Mouse (Mus musculus) gastrocnemius, adult 18-20 months (tissue): ENCODE data around the gene Gm17571. TPM values are rescaled to one million over a fixed set of nuclear protein-coding genes. Genes with fewer than 3 reads are reported as not detected.

Experiments
- DNase-seq: peaks from one replicate; pipeline ENCODE4 v3.0.0; 2021; ENCODE audit warnings: low spot score
- total RNA-seq, 2 experiments: library from RNA; stranded (reverse); gene quantifications; 2 replicates each; pipeline ENCODE4 v1.2.3; 2021

Gene Gm17571
- total RNA-seq, 2 experiments from 2014 or later = not detected

DNA sequence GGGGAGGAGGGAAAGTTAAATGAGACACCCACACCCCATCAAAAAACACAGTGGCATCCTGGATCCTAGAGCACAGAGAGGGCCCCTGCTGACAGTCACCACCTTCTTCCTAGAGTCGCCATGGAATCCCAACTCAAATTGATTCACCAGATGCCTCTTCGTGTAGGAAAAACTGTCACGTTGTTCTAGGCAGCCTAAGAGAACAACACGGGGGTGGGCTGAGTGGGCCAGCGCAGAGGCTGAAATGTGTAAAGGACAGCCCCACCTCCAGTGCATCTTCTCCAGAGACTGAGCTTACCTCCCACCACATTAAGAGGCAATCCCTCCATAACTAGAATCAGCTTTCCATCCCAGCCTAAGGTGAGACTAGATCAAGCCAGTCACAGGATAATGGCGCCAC is 11.2 kb upstream of the Gm17571 start:
- DNase-seq = no peak

DNA sequence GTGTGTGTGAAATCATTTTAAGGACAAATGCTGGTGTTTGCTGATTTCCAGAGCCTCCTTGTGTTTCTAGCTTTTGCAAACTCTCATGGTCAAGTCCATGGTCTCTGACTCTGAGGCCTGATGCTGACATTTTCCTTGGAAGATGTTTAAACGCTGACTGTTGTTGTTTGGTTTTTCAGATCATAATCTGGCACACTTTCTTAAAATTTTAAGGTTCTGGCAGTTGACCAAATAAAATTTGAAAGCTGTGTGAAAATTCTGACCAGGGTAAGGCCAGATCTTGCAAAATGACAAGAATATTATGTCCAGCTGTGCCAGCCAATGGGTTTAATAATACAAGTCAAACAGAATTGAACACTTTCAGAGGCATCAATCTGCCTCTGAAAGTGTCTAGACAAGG is 8.7 kb upstream of the Gm17571 start:
- no peak for DNase-seq

DNA sequence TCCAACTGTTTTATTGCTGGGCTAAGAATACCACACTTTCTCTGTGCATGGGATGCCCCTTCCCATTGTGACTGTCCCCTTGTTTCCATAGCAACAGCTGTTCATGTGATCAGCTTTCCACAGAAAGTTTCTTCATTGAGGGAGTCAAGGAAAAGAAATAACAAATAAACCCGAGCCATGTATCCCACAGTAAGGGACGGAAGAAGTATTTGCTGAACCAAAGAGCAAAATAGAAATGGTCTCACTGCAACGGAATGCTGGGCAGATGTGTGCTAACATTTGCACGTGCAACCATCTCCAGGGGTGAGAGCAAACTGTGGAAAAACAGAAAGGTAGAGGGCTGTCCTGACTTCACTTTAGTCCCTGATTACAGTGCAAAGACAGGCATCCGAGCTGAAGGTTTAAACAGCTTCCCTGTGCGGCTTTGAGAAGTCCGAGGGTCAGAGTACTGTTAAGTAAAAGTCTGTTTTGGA is 8.1 kb upstream of the Gm17571 start:
- no peak for DNase-seq

- no peak for DNase-seq
These were observed 2.2 kb upstream of the Gm17571 start for GRCm38 (mm10) chr9:13448716-13449115.

DNA sequence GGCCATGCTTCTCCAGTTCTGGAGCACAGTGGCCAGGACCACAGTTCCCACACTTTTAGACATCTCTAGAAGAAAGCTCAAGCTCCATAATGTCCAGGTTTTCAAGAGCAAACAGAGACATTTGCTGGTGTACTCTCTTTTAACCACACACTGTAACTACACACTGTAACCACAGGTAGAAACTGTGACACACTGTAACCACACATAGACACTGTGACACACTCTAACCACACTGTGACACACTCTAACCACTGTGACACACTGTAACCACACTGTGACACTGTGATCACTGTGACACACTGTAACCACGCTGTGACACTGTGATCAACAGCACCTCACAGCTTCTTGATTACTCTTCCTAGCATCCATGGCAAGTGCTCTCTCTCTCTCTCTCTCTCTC is 317 bp downstream of the Gm17571 start:
- DNase-seq = no peak

DNA sequence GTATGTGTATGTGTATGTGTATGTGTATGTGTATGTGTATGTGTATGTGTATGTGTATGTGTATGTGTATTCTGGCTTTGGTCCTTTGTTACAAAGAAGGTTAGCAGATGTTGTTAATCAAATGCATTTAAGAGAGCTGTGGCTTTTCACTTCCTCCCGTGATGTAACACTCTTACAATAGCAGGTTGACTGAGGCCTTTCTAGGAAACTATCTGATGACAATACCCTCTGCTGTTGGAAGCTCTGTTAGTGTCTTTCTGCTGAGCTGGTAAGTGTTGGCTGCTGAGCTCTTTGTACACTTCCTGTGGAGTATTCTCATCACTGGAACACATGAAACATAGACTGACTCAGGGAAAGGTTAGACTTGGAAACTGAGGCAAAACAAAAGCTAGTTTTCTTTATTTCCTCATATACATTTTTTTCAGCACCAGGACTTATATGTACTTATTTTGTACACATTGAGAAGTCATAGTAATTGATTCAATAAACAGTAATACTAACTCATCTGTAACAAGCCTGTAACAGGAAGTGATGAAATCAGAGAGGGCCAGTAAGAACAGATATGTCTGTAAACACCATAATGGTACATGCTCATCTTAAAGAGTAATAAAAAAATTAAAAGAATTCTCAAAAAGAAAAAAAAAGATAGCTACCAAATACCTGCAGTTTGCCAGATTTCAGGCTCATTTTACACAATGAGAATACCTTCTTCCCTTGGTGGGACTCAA is 2.9 kb downstream of the Gm17571 start:
- DNase-seq = no peak

DNA sequence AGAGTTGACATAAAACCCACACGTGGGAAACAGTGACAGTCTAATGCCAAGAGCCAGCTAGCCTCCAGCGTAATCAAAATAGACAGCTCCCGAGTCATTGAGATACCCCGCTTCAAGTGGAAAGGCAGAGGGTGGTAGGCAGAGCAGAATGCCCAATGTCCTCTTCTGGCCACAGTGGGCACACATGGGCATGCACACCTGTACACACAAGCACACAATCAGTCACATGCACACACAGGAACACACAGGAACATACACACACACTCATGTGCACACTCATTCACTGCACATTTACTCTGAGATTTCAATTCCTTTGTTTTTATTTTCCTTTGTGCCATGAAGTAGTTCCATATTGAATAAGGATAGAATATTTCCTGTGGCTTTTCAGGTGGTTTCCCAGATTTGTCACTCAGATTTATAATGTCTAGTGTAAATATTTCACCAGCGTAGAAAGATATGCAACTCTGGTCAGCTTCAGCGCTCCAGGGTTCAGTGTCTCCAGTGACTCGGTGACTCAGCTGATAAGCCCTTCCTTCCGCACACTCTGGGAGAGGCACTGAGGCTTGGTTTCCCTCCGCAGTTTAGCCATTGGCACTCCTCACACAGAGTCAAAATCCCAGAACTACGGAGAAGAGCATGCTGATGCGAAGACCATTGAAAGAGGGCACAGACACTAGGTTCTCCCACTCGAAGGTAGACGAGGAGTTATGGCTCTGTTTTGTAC is 4.4 kb downstream of the Gm17571 start:
- DNase-seq = no peak

GRCm38 (mm10) chr9:13440911-13441310 is 5.6 kb downstream of the Gm17571 start:
- DNase-seq = no peak

- DNase-seq = no peak
These were observed 13.0 kb downstream of the Gm17571 start for GRCm38 (mm10) chr9:13433501-13434090.

DNA sequence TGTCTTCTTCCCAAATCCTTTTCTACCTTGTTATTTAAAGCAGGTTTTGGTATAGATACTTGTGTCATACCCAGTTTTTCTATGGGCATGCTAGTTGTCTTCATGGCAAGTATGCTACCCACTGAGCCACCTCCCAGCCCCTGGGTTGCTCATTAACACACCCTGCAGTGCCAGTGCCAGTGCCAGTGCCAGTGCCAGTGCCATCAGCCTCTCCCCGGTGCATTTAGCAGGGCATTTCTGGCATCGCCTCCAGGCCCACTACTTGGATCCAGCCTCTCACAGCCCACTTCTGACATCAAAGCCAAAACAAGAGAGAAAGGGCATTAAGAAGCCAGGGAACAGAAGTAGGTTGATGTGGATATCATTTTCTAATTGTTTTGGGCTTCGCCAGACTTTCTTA is 14.9 kb downstream of the Gm17571 start:
- no peak for DNase-seq

DNA sequence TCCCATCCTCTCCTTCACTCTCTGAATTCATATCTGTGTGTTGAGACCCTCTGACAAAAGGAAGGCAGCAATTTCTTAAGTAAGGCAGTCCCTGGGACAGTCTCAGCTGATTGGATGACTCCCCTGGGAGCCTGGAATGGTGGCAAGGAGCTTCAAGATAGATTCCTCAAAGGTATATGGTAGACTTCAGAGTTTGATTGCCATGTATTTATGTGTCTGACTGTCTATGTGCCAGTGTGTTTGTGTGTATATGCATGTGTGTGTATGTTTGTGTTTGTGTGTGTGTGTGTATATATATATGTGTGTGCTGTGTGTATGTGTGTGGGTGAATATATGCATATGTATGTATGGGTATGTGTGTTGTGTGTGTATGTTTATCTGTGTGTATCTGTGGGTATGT is 15.8 kb downstream of the Gm17571 start:
- no peak for DNase-seq

DNA sequence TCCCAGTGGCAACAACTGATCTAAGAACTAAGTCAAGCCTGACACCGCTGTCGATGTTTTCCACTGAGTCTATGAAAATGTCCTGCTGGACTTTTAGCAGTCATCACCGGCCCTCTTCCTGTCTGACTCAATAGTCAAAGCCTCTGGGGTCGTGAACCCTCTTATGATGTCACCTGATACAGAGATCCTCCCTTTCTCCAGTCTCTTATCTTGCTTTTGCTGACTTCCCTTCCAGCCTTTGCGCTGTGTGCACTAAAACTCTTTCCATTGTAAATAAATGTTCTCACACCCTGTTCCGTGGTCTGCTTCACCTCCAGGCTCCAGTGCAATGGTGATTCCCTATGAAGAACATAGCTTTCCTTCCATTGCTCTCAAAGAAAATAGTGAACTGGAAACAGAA is 16.3 kb downstream of the Gm17571 start:
- DNase-seq = no peak

GRCm38 (mm10) chr9:13429477-13430125 is 17.0 kb downstream of the Gm17571 start:
- DNase-seq = no peak

GRCm38 (mm10) chr9:13425031-13425940 is 21.3 kb downstream of the Gm17571 start:
- peak; percentile 50 for DNase-seq

GRCm38 (mm10) chr9:13414230-13414766 is 32.3 kb downstream of the Gm17571 start:
- no peak for DNase-seq

Other genes with a start within 250 kb of the Gm17571 start
- 1 to 10 TPM; 2.8 to 3.1 TPM for gene Jrkl, start 200.9 kb downstream of the Gm17571 start, total RNA-seq
- gene Ccdc82, start 199.8 kb downstream of the Gm17571 start, total RNA-seq = 1 to 10 TPM; 3.6 to 4.9 TPM
- gene Maml2, start 148.8 kb downstream of the Gm17571 start, total RNA-seq = 1 to 10 TPM; 2.3 to 2.6 TPM